Mouse (Mus musculus) CH12.LX (cell line): Measurements from ENCODE around the gene Suco. TPM values are rescaled to one million over a fixed set of nuclear protein-coding genes. Genes with fewer than 3 reads are reported as not detected.

Experiments
- DNase-seq: peaks from one replicate; pipeline ENCODE4 v3.0.0-alpha.2; 2013; ENCODE audit errors: extremely low read depth
- H3K27ac ChIP-seq: 2 replicates; pipeline ENCODE4 v1.5.1; 2012; ENCODE audit warnings: low read depth, mild to moderate bottlenecking, control low read depth, moderate library complexity; ENCODE audit not compliant: insufficient read depth
- H3K27me3 ChIP-seq: replicated peaks from 2 replicates; pipeline ENCODE3; 2012; ENCODE audit warnings: inconsistent platforms
- H3K36me3 ChIP-seq, 2 experiments: replicated peaks in 1 of 2; 2 replicates each; pipeline versions ENCODE3 to v1.6.1; 2012; ENCODE audit warnings: inconsistent platforms in 1 of 2, low read length in 1 of 2, mild to moderate bottlenecking in 1 of 2, mixed read lengths in 1 of 2, moderate library complexity in 1 of 2; ENCODE audit not compliant: control insufficient read depth in 1 of 2, insufficient read depth in 1 of 2
- H3K4me1 ChIP-seq, 2 experiments: 2 replicates each; pipeline ENCODE4 v1.6.1; 2012; ENCODE audit warnings: inconsistent platforms in 1 of 2, moderate library complexity in 1 of 2; ENCODE audit not compliant: insufficient read depth in 2 of 2, control insufficient read depth in 1 of 2
- H3K4me2 ChIP-seq: 2 replicates; pipeline ENCODE4 v1.6.1; 2012; ENCODE audit warnings: low read depth, mild to moderate bottlenecking, control low read depth; ENCODE audit not compliant: poor library complexity, insufficient read depth, severe bottlenecking
- H3K4me3 ChIP-seq, 3 experiments: fragments of 150-350 bp in 1 of 3; sonication (generic) in 1 of 3; replicated peaks in 1 of 3; 2 replicates each; pipeline versions ENCODE3 to v1.5.1; 2011 to 2012; ENCODE audit warnings: low read depth in 2 of 3, low read length in 2 of 3, mild to moderate bottlenecking in 2 of 3, moderate library complexity in 2 of 3, control low read depth in 1 of 3, improper control_type of control experiment in 1 of 3, inconsistent platforms in 1 of 3, mixed read lengths in 1 of 3; ENCODE audit not compliant: poor library complexity in 1 of 3
- H3K79me2 ChIP-seq: replicated peaks from 2 replicates; pipeline ENCODE4 v1.6.1; 2012; ENCODE audit warnings: mild to moderate bottlenecking, moderate library complexity; ENCODE audit not compliant: control insufficient read depth, poor library complexity, insufficient read depth, severe bottlenecking; ENCODE audit errors: extremely low read depth
- H3K9ac ChIP-seq: 2 replicates; pipeline ENCODE4 v1.6.1; 2012; ENCODE audit warnings: low read depth, mild to moderate bottlenecking, control low read depth, moderate library complexity; ENCODE audit not compliant: insufficient read depth
- H3K9me3 ChIP-seq: replicated peaks from 2 replicates; pipeline ENCODE3; 2012; ENCODE audit warnings: low read length, inconsistent platforms, mixed read lengths
- BHLHE40 ChIP-seq: IDR thresholded peaks from 2 replicates; pipeline ENCODE4 v1.6.1; 2011; ENCODE audit warnings: mild to moderate bottlenecking, low read depth, low read length, improper control_type of control experiment
- EP300 ChIP-seq: IDR thresholded peaks from 2 replicates; pipeline ENCODE4 v1.6.1; 2011; ENCODE audit warnings: low read length, improper control_type of control experiment
- ETS1 ChIP-seq: conservative IDR thresholded peaks from 2 replicates; pipeline ENCODE4 v1.6.1; 2012; ENCODE audit warnings: low read depth, mild to moderate bottlenecking, inconsistent platforms, low read length, improper control_type of control experiment, moderate library complexity
- GABPA ChIP-seq: IDR thresholded peaks from 2 replicates; pipeline ENCODE4 v1.6.1; 2012; ENCODE audit warnings: low read depth, low read length, improper control_type of control experiment, inconsistent platforms; ENCODE audit not compliant: insufficient replicate concordance
- JUND ChIP-seq: conservative IDR thresholded peaks from 2 replicates; pipeline ENCODE4 v1.6.1; 2011; ENCODE audit warnings: low read depth, low read length, improper control_type of control experiment
- KAT2A ChIP-seq: IDR thresholded peaks from 2 replicates; pipeline ENCODE4 v1.6.1; 2012; ENCODE audit warnings: low read length, improper control_type of control experiment, inconsistent platforms; ENCODE audit not compliant: insufficient replicate concordance
- MAX ChIP-seq: IDR thresholded peaks from 2 replicates; pipeline ENCODE4 v1.6.1; 2011; ENCODE audit warnings: low read length, improper control_type of control experiment
- MXI1 ChIP-seq: IDR thresholded peaks from 2 replicates; pipeline ENCODE4 v1.6.1; 2011; ENCODE audit warnings: mild to moderate bottlenecking, low read depth, low read length, improper control_type of control experiment
- PAX5 ChIP-seq: IDR thresholded peaks from 2 replicates; pipeline ENCODE4 v1.6.1; 2012; ENCODE audit warnings: low read length, inconsistent platforms, mixed read lengths
- POLR2AphosphoS2 ChIP-seq: IDR thresholded peaks from 2 replicates; pipeline ENCODE4 v1.6.1; 2011; ENCODE audit warnings: low read depth, low read length, improper control_type of control experiment
- RAD21 ChIP-seq: IDR thresholded peaks from 2 replicates; pipeline ENCODE4 v1.6.1; 2011; ENCODE audit warnings: low read depth, mild to moderate bottlenecking, low read length, improper control_type of control experiment, moderate library complexity
- RCOR1 ChIP-seq: conservative IDR thresholded peaks from 2 replicates; pipeline ENCODE4 v1.6.1; 2012; ENCODE audit warnings: low read depth, mild to moderate bottlenecking, inconsistent platforms, low read length, improper control_type of control experiment
- TBP ChIP-seq: conservative IDR thresholded peaks from 2 replicates; pipeline ENCODE4 v1.6.1; 2011; ENCODE audit warnings: low read depth, low read length, improper control_type of control experiment
- USF1 ChIP-seq: IDR thresholded peaks from 2 replicates; pipeline ENCODE4 v1.6.1; 2014; ENCODE audit warnings: low read depth, mild to moderate bottlenecking, inconsistent platforms, low read length, improper control_type of control experiment
- ZKSCAN1 ChIP-seq: IDR thresholded peaks from 2 replicates; pipeline ENCODE4 v1.6.1; 2012; ENCODE audit warnings: low read depth, inconsistent platforms, low read length, improper control_type of control experiment, borderline replicate concordance
- ZMIZ1 ChIP-seq: IDR thresholded peaks from 2 replicates; pipeline ENCODE4 v1.6.1; 2012; ENCODE audit warnings: low read depth, mild to moderate bottlenecking, inconsistent platforms, low read length, improper control_type of control experiment
- dilution Hi-C: fragments of 300-500 bp; cut with MboI; formaldehyde crosslinking; loops from 2 replicates; pipeline ENCODE4 v1.14.3; 2020; ENCODE audit warnings: low sequenced_read_pairs; ENCODE audit not compliant: extremely low pct_unique_long_range_greater_than_20kb, extremely low pct_ligation_motif_present
- in situ Hi-C: fragments of 300-500 bp; cut with MboI; formaldehyde crosslinking; loops from 3 replicates; pipeline ENCODE4 v1.14.3; 2019; ENCODE audit warnings: low sequenced_read_pairs, low pct_ligation_motif_present, low pct_unique_long_range_greater_than_20kb, mixed read lengths
- polyA plus RNA-seq: library from polyadenylated mRNA; unstranded; fragments of >175 nt; gene quantifications from 2 replicates; pipeline ENCODE4 v1.2.1, GENCODE M21; 2012; ENCODE audit warnings: low read depth; ENCODE audit not compliant: insufficient read length
- total RNA-seq, 2 experiments: library from RNA; depleted of rRNA; stranded (reverse); fragments of 300-350 nt in 1 of 2; fragments of >200 nt in 1 of 2; gene quantifications; 2 replicates each; pipeline ENCODE4 v1.2.3; 2012 to 2014

Suco gene
- total and polyA plus RNA-seq, 3 experiments, result 21.8 to 41.9 (median 36.1) TPM

- Histone ChIP-seq H3K4me1 (peaks cover 9 to 38% of the 10 kb centered on the region in 2 experiments; a peak in 3 of 4 replicates), H3K27me3 (no peaks in the 10 kb centered on the region), H3K79me2 (no peaks in the 10 kb centered on the region), H3K36me3 (peaks cover 0 to 4% of the 10 kb centered on the region in 2 experiments)
- TF ChIP-seq GABPA, result no peak
- TF ChIP-seq MXI1, result no peak
- TF ChIP-seq BHLHE40, result no peak
- no peak for TF ChIP-seq JUND
- TF ChIP-seq, all 38 proteins: peak for 0
- dilution Hi-C loops (no loop called here), in situ Hi-C loops (loop anchor here (10.0 kb wide), 1 partner anchor 47 kb away; no protein-coding TSS in a partner anchor)
- H3K9ac ChIP-seq, result no peak overlapping the region
- no peak overlapping the region for H3K27ac ChIP-seq
- peaks cover 6% of the 10 kb centered on the region for H3K9me3 ChIP-seq
- DNase-seq, result no peak
- H3K4me2 ChIP-seq, result no peak overlapping the region
- no peak overlapping the region for H3K4me3 ChIP-seq
These were observed 75.2 kb downstream of the Suco start for GRCm38 (mm10) chr1:161801321-161801720.

DNA sequence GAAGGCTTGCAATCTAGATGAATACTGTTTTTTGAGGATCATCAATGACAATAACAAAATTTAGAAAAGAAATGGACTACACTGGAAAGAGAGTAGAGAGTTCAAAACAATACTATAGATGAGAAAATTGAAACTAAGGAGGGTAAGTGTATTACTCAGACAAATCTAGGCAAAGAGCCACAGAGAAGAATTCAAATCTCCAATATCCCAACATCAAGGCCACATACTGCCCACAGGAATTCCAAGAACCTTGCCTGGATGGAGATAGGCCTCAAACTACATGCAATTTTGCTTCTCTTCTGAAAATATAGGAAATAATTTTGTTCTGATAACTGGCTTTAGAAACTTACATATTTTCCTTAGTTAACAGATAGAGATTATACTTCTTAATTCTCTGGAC is 76.2 kb downstream of the Suco start:
- Histone ChIP-seq H3K27me3 (no peaks in the 10 kb centered on the region), H3K79me2 (no peaks in the 10 kb centered on the region), H3K27ac (no peak overlapping the region), H3K9me3 (peaks cover 6% of the 10 kb centered on the region), H3K36me3 (peaks cover 0 to 2% of the 10 kb centered on the region in 2 experiments), H3K4me3 (no peak overlapping the region), H3K9ac (no peak overlapping the region), H3K4me2 (no peak overlapping the region), H3K4me1 (peaks cover 9 to 42% of the 10 kb centered on the region in 2 experiments; a peak in 3 of 4 replicates)
- dilution Hi-C loops, result no loop called here
- TF ChIP-seq PAX5, result no peak
- no peak for TF ChIP-seq GABPA
- no peak for TF ChIP-seq RAD21
- TF ChIP-seq USF1, result no peak
- no peak for TF ChIP-seq MAX
- TF ChIP-seq ZMIZ1, result no peak
- no peak for TF ChIP-seq TBP
- TF ChIP-seq ZKSCAN1, result no peak
- no peak for TF ChIP-seq ETS1
- TF ChIP-seq EP300, result no peak
- TF ChIP-seq RCOR1, result no peak
- TF ChIP-seq BHLHE40, result no peak
- no peak for TF ChIP-seq KAT2A
- TF ChIP-seq POLR2AphosphoS2, result no peak
- DNase-seq, result no peak
- in situ Hi-C loops, result loop anchor here (10.0 kb wide), 1 partner anchor 45 kb away; no protein-coding TSS in a partner anchor
